Mouse (Mus musculus) liver, embryonic 12.5 days (tissue): ENCODE results near the gene Ap5z1. TPM values are rescaled to one million over a fixed set of nuclear protein-coding genes. Genes with fewer than 3 reads are reported as not detected.
A peak's percentile ranks its signal among the peaks of the same experiment; 100 is the strongest.

Experiments
- ATAC-seq: fragments of 200-750 bp; cut with Nextera tagmentation; 2 replicates; pipeline ENCODE4 v1.8.0; 2017; ENCODE audit warnings: moderate number of reproducible peaks, mild to moderate bottlenecking, moderate library complexity
- H3K27ac ChIP-seq: fragments of 300-500 bp; sonication (generic); 2 replicates; pipeline ENCODE4 v1.5.1; 2016; ENCODE audit warnings: mild to moderate bottlenecking
- H3K27me3 ChIP-seq: fragments of 300-500 bp; sonication (generic); replicated peaks from 2 replicates; pipeline ENCODE4 v1.6.1; 2016; ENCODE audit warnings: mild to moderate bottlenecking, moderate library complexity
- H3K36me3 ChIP-seq: fragments of 300-500 bp; sonication (generic); 2 replicates; pipeline ENCODE4 v1.6.1; 2016; ENCODE audit warnings: mild to moderate bottlenecking, moderate library complexity
- H3K4me1 ChIP-seq: fragments of 300-500 bp; sonication (generic); 2 replicates; pipeline ENCODE4 v1.6.1; 2016
- H3K4me2 ChIP-seq: fragments of 300-500 bp; sonication (generic); 2 replicates; pipeline ENCODE4 v1.6.1; 2016; ENCODE audit warnings: mild to moderate bottlenecking, moderate library complexity
- H3K4me3 ChIP-seq: fragments of 300-500 bp; sonication (generic); 2 replicates; pipeline ENCODE4 v1.5.1; 2016; ENCODE audit warnings: mild to moderate bottlenecking, moderate library complexity
- H3K9ac ChIP-seq: fragments of 300-500 bp; sonication (generic); 2 replicates; pipeline ENCODE4 v1.6.1; 2016; ENCODE audit warnings: mild to moderate bottlenecking, moderate library complexity
- H3K9me3 ChIP-seq: fragments of 300-500 bp; sonication (generic); replicated peaks from 2 replicates; pipeline ENCODE4 v1.6.1; 2016; ENCODE audit warnings: mild to moderate bottlenecking, moderate library complexity
- WGBS: fragments of 180-500 bp; shearing (Covaris S2); methylation state at CpG from one replicate; pipeline ENCODE4 v1.1.7; 2016; ENCODE audit not compliant: insufficient replicate concordance; 5-methylcytosine and 5-hydroxymethylcytosine counted together
- polyA plus RNA-seq: library from polyadenylated mRNA; unstranded; fragments of >200 nt; fragmentation: Nextera tagmentation; extraction: Ambion mirVana; gene quantifications from 2 replicates; pipeline ENCODE4 v1.2.1, GENCODE M21; 2016

Ap5z1 gene
- 6.8 and 7.4 TPM in 2 replicates for polyA plus RNA-seq

- Histone ChIP-seq H3K9ac (peak within 1 kb of the TSS; percentile 86), H3K9me3 (0 out of 2 replicates have a peak, but pooled peaks cover 4% of the 10 kb centered on the region), H3K27ac (peak within 1 kb of the TSS; percentile 84), H3K27me3 (no peaks in the 10 kb centered on the region), H3K4me3 (peak within 1 kb of the TSS; percentile 95), H3K4me1 (peaks cover 27% of the 10 kb centered on the region), H3K36me3 (peaks cover 46% of the 10 kb centered on the region), H3K4me2 (peak within 1 kb of the TSS; percentile 88)
- WGBS, result 1% methylated on average over 60 of the region's 60 CpGs
- peak; percentile 89 for ATAC-seq
Measured at GRCm38 (mm10) chr5:142463461-142464454, at the start of gene Ap5z1. TSS of gene Ap5z1 (plus strand) at chr5:142463944.

- Histone ChIP-seq H3K4me2 (no peak overlapping the region), H3K4me1 (peaks cover 65% of the 10 kb centered on the region), H3K36me3 (peaks cover 17% of the 10 kb centered on the region), H3K4me3 (no peak overlapping the region), H3K9ac (no peak overlapping the region), H3K9me3 (no peaks in the 10 kb centered on the region), H3K27me3 (no peaks in the 10 kb centered on the region), H3K27ac (peak overlapping the region; percentile 26; the same call in 1 of the 2 replicates)
- 65% methylated on average over 6 of the region's 6 CpGs for WGBS
- ATAC-seq, result no peak
Measured at GRCm38 (mm10) chr5:142415401-142415800, 48.3 kb upstream of the Ap5z1 start.

GRCm38 (mm10) chr5:142416070-142416775, 47.5 kb upstream of the Ap5z1 start:
- peak; percentile 67 for ATAC-seq
- H3K9ac ChIP-seq, result peak overlapping the region; percentile 27; the same call in 1 of the 2 replicates
- 10% methylated on average over 14 of the region's 14 CpGs for WGBS
- peaks cover 25% of the 10 kb centered on the region for H3K36me3 ChIP-seq
- H3K27me3 ChIP-seq, result no peaks in the 10 kb centered on the region
- peak overlapping the region; percentile 51 for H3K4me2 ChIP-seq
- H3K4me3 ChIP-seq, result no peak overlapping the region
- no peaks in the 10 kb centered on the region for H3K9me3 ChIP-seq
- peak overlapping the region; percentile 63 for H3K27ac ChIP-seq
- H3K4me1 ChIP-seq, result peaks cover 65% of the 10 kb centered on the region

DNA sequence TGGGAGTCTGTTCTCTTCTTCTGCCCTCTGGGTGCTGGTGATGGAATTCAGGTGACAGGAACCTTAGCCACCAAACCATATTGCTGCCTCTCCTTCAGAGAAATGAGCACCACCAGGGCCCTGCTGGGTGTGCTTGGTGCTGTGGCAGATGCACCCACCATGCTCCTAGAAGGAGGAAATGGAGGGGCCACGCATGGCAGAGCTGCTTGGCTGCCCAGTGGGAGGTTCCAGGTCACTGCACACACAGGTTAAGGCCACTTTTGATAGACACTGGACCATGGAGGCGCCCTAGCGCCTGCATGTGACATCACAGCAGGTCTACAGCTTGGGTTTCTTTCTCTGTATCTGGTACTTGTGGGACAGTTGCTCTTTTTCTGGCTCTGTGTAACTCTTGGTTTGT, 46.6 kb upstream of the Ap5z1 start:
- no peak for ATAC-seq
- Histone ChIP-seq H3K9ac (no peak overlapping the region; the same call in 1 of the 2 replicates), H3K4me2 (no peak overlapping the region), H3K4me3 (no peak overlapping the region), H3K36me3 (peaks cover 30% of the 10 kb centered on the region), H3K27ac (peak overlapping the region; percentile 63), H3K4me1 (peaks cover 65% of the 10 kb centered on the region), H3K9me3 (no peaks in the 10 kb centered on the region), H3K27me3 (no peaks in the 10 kb centered on the region)
- 57% methylated on average over 3 of the region's 3 CpGs for WGBS

DNA sequence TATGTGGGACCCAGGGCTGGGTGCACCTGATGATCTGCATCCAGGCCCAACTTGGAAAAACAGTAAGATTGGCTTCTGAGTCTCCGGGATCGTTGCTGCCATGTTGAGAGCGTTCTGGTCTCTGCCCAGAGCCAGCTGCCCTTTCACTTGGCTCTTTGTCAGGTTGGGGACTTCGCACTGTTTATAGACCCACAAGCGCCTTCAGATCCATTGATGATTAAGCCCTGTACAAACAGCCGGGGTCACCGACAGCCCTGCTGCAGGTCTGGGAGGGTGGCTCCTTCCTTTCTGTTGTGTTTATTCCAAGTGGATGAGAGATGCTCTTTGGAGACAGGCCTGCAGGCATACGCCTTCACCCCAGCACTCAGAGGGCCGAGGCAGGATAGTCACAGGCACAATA, 45.9 kb upstream of the Ap5z1 start:
- Histone ChIP-seq H3K27me3 (no peaks in the 10 kb centered on the region), H3K27ac (peak overlapping the region; percentile 63), H3K36me3 (peaks cover 33% of the 10 kb centered on the region), H3K4me2 (peak overlapping the region; percentile 12; the same call in 1 of the 2 replicates), H3K9me3 (no peaks in the 10 kb centered on the region), H3K4me1 (peaks cover 57% of the 10 kb centered on the region), H3K4me3 (no peak overlapping the region), H3K9ac (no peak overlapping the region)
- peak; percentile 36; the same call in 1 of the 2 replicates for ATAC-seq
- WGBS, result 77% methylated on average over 9 of the region's 9 CpGs

- Histone ChIP-seq H3K9me3 (no peaks in the 10 kb centered on the region), H3K27me3 (no peaks in the 10 kb centered on the region), H3K4me3 (no peak overlapping the region), H3K36me3 (peaks cover 33% of the 10 kb centered on the region), H3K9ac (no peak overlapping the region), H3K27ac (no peak overlapping the region), H3K4me1 (peaks cover 52% of the 10 kb centered on the region), H3K4me2 (no peak overlapping the region)
- no peak for ATAC-seq
- WGBS, result 76% methylated on average over 4 of the region's 4 CpGs
Measured at GRCm38 (mm10) chr5:142418419-142418818, 45.3 kb upstream of the Ap5z1 start.

DNA sequence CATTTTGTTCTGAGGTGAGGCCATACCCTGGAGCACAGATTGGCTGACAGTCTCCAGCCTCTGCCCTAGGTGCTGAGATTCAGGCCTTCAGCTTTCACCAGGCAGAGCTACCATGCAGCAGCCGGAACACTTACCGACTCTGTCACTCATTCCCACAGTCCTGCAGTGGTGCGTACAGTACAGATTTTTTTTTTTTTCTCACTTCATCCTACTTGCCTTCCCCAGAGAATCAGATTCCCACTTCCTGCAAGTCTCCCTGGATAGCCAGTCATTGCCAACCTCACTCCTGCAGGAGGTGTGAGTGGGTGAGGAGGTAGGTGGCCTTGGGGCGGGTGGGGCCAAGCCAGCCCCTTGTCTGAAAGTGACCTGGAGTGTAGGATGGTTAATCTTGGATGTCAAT, 43.4 kb upstream of the Ap5z1 start:
- no peak for ATAC-seq
- Histone ChIP-seq H3K27me3 (no peaks in the 10 kb centered on the region), H3K36me3 (peaks cover 33% of the 10 kb centered on the region), H3K9ac (no peak overlapping the region), H3K9me3 (no peaks in the 10 kb centered on the region), H3K4me3 (no peak overlapping the region), H3K4me2 (no peak overlapping the region), H3K4me1 (peaks cover 50% of the 10 kb centered on the region), H3K27ac (no peak overlapping the region)
- 83% methylated on average over 4 of the region's 4 CpGs for WGBS

DNA sequence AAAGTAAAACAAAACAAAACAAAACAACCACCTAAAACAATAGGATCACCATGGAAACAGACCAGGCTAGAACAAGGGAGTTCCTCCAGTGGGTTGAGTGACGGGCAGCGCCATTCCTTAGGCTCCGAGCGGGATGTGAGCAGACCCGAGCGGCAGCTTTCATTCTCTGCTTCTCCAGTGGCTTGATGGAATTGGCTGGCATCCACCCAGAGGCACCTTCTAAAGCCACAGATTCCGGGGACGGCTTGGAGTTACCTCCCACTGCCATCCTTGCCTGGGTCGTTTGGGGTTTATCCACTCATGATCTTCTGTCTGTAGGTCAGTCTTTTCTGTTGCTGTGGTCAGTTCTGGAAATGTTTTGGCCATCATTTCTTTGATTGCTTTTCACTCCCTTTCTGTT, 42.8 kb upstream of the Ap5z1 start:
- 82% methylated on average over 9 of the region's 9 CpGs for WGBS
- no peaks in the 10 kb centered on the region for H3K9me3 ChIP-seq
- peaks cover 33% of the 10 kb centered on the region for H3K36me3 ChIP-seq
- H3K27ac ChIP-seq, result no peak overlapping the region
- no peak overlapping the region for H3K9ac ChIP-seq
- peaks cover 50% of the 10 kb centered on the region for H3K4me1 ChIP-seq
- no peak for ATAC-seq
- no peak overlapping the region for H3K4me3 ChIP-seq
- no peak overlapping the region for H3K4me2 ChIP-seq
- no peaks in the 10 kb centered on the region for H3K27me3 ChIP-seq

- H3K4me1 ChIP-seq, result peaks cover 50% of the 10 kb centered on the region
Measured at GRCm38 (mm10) chr5:142421886-142422285, 41.9 kb upstream of the Ap5z1 start.

GRCm38 (mm10) chr5:142423141-142423540, 40.6 kb upstream of the Ap5z1 start:
- Histone ChIP-seq H3K4me3 (no peak overlapping the region), H3K9ac (no peak overlapping the region), H3K27me3 (no peaks in the 10 kb centered on the region), H3K9me3 (no peaks in the 10 kb centered on the region), H3K27ac (no peak overlapping the region), H3K4me1 (peaks cover 49% of the 10 kb centered on the region), H3K4me2 (no peak overlapping the region), H3K36me3 (peaks cover 30% of the 10 kb centered on the region)
- WGBS, result 83% methylated on average over 10 of the region's 10 CpGs
- ATAC-seq, result no peak

More at GRCm38 (mm10) chr5:142421886-142422285, 41.9 kb upstream of the Ap5z1 start:
- Histone ChIP-seq H3K4me3 (no peak overlapping the region), H3K27ac (no peak overlapping the region), H3K9ac (no peak overlapping the region), H3K4me2 (no peak overlapping the region), H3K27me3 (no peaks in the 10 kb centered on the region), H3K36me3 (peaks cover 33% of the 10 kb centered on the region), H3K9me3 (no peaks in the 10 kb centered on the region)
- 72% methylated on average over 5 of the region's 5 CpGs for WGBS
- no peak for ATAC-seq

GRCm38 (mm10) chr5:142423701-142424100, 40.0 kb upstream of the Ap5z1 start:
- ATAC-seq, result no peak
- H3K9me3 ChIP-seq, result no peaks in the 10 kb centered on the region
- peaks cover 50% of the 10 kb centered on the region for H3K4me1 ChIP-seq
- H3K27ac ChIP-seq, result no peak overlapping the region
- H3K4me2 ChIP-seq, result no peak overlapping the region
- H3K4me3 ChIP-seq, result no peak overlapping the region
- peaks cover 30% of the 10 kb centered on the region for H3K36me3 ChIP-seq
- 61% methylated on average over 3 of the region's 3 CpGs for WGBS
- H3K9ac ChIP-seq, result no peak overlapping the region
- H3K27me3 ChIP-seq, result no peaks in the 10 kb centered on the region
